ENCODE assay signal across 24 mouse cellular contexts in genomic region chr3:84136509-84136908, GRCm38 (mm10). TPM values are rescaled to one million over a fixed set of nuclear protein-coding genes. Genes with fewer than 3 reads are reported as not detected.
DNase-seq lines count a peak whose midpoint lies in the region; ATAC-seq and TF ChIP-seq lines count a peak whose summit lies in the region.
"Had no signal": no experiment of that assay in that cellular context is flagged by ENCODE, and none has a peak within 500 bp of the region (broad histone marks: within the 10 kb centered on the region; RNA-seq: fewer than 3 reads in every experiment).

No protein-coding gene starts in this region.

- no peak overlapping the region for H3K4me2 ChIP-seq in liver, embryonic 14.5 days (ENCODE audit: low read depth)
- H3K4me2 ChIP-seq: embryonic facial prominence, embryonic 12.5 days; forebrain, embryonic 12.5 days; hindbrain, embryonic 12.5 days had no signal

- peak; percentile 14 for DNase-seq in heart, embryonic 10.5 days (ENCODE audit: low spot score)
- no peak for DNase-seq in heart, adult 9 months (ENCODE audit: low spot score in 2 of 2)
- DNase-seq in limb, embryonic 10.5 days (ENCODE audit: low spot score): peak; percentile 23
- DNase-seq in liver, embryonic 14.5 days (ENCODE audit: low read depth in 3 of 3, low spot score in 3 of 3): peak in 2 of 3 experiments; percentile 12 to 24
- DNase-seq in left cerebral cortex, postnatal 10 days (ENCODE audit: extremely low spot score in 1 of 2, low spot score in 2 of 2): no peak
- DNase-seq in embryo, embryonic 11 days: no peak
- DNase-seq in kidney, adult 18-20 months: no peak
- DNase-seq: adrenal gland, postnatal 14 days; B cell, adult 2 months; cerebellum, adult 11 months; cerebellum, adult 8-10 months; cerebellum, postnatal 14 days; gastrocnemius, postnatal 14 days; heart, postnatal 10 days; heart, postnatal 4 days had no signal

- no peak for TF ChIP-seq CTCF in liver, embryonic 14.5 days (IDR thresholded peaks at IDR 0.05; ENCODE audit: low read depth)

- H3K36me3 ChIP-seq in heart, embryonic 10.5 days: no peaks in the 10 kb centered on the region
- no peaks in the 10 kb centered on the region for H3K36me3 ChIP-seq in limb, embryonic 10.5 days
- H3K36me3 ChIP-seq in liver, embryonic 14.5 days (replicated peaks; ENCODE audit: control insufficient read depth, insufficient read depth, low read depth): no peaks in the 10 kb centered on the region
- H3K36me3 ChIP-seq: embryonic facial prominence, embryonic 12.5 days; forebrain, embryonic 12.5 days; hindbrain, embryonic 12.5 days had no signal

- intact Hi-C loops in left cerebral cortex, postnatal 10 days (cut with DNase I): no loop called here

- no peak; the same call in 1 of the 2 replicates for TF ChIP-seq EP300 in liver, embryonic 14.5 days (IDR thresholded peaks at IDR 0.05; ENCODE audit: low read depth)

- H3K4me3 ChIP-seq in heart, embryonic 10.5 days: no peak overlapping the region
- H3K4me3 ChIP-seq in limb, embryonic 10.5 days: no peak overlapping the region
- H3K4me3 ChIP-seq in liver, embryonic 14.5 days (ENCODE audit: insufficient read depth in 1 of 2, low read depth in 2 of 2, low read length in 2 of 2): no peak overlapping the region
- H3K4me3 ChIP-seq: embryonic facial prominence, embryonic 12.5 days; forebrain, embryonic 12.5 days; hindbrain, embryonic 12.5 days had no signal

- H3K9me3 ChIP-seq in heart, embryonic 10.5 days: no peaks in the 10 kb centered on the region
- H3K9me3 ChIP-seq in limb, embryonic 10.5 days (replicated peaks): no peaks in the 10 kb centered on the region
- H3K9me3 ChIP-seq in liver, embryonic 14.5 days (ENCODE audit: control insufficient read depth, low read length): no peaks in the 10 kb centered on the region
- H3K9me3 ChIP-seq: embryonic facial prominence, embryonic 12.5 days; forebrain, embryonic 12.5 days; hindbrain, embryonic 12.5 days had no signal

- H3K9ac ChIP-seq in liver, embryonic 14.5 days (replicated peaks): no peak overlapping the region
- H3K9ac ChIP-seq: embryonic facial prominence, embryonic 12.5 days; forebrain, embryonic 12.5 days; hindbrain, embryonic 12.5 days had no signal

- ATAC-seq in liver, embryonic 14.5 days (ENCODE audit: insufficient read depth): peak; percentile 53
- peak; percentile 40; the same call in 1 of the 2 replicates for ATAC-seq in megakaryocyte progenitor cell, adult 5-6 weeks (replicated peaks; ENCODE audit: poor library complexity)
- ATAC-seq: CD4-positive, CD25-positive, alpha-beta regulatory T cell, adult 4 months; forebrain, embryonic 16.5 days; hindbrain, embryonic 16.5 days had no signal

- 75% methylated on average over 7 of the region's 7 CpGs for WGBS in heart, embryonic 10.5 days
- WGBS in limb, embryonic 10.5 days: 84% methylated on average over 7 of the region's 7 CpGs
- 38% methylated on average over 7 of the region's 7 CpGs for WGBS in liver, embryonic 14.5 days (ENCODE audit: insufficient replicate concordance)

- H3K4me1 ChIP-seq in heart, embryonic 10.5 days: peaks cover 6% of the 10 kb centered on the region; the same call in 1 of the 2 replicates
- peaks cover 80% of the 10 kb centered on the region for H3K4me1 ChIP-seq in limb, embryonic 10.5 days
- H3K4me1 ChIP-seq in liver, embryonic 14.5 days (replicated peaks; ENCODE audit: control insufficient read depth in 2 of 2, insufficient read depth in 2 of 2, low read length in 1 of 2): peaks cover 9 to 16% of the 10 kb centered on the region in 2 experiments
- H3K4me1 ChIP-seq: forebrain, embryonic 12.5 days; hindbrain, embryonic 12.5 days had no signal

- no peak overlapping the region for H3K27ac ChIP-seq in heart, embryonic 10.5 days
- peak overlapping the region; percentile 67; the same call in 1 of the 2 replicates for H3K27ac ChIP-seq in limb, embryonic 10.5 days
- no peak overlapping the region for H3K27ac ChIP-seq in liver, embryonic 14.5 days
- H3K27ac ChIP-seq: embryonic facial prominence, embryonic 12.5 days; forebrain, embryonic 12.5 days; hindbrain, embryonic 12.5 days had no signal

- H3K27me3 ChIP-seq in heart, embryonic 10.5 days (ENCODE audit: insufficient read depth, poor library complexity, severe bottlenecking): no peaks in the 10 kb centered on the region
- no peaks in the 10 kb centered on the region for H3K27me3 ChIP-seq in limb, embryonic 10.5 days (ENCODE audit: low read depth, poor library complexity, severe bottlenecking)
- H3K27me3 ChIP-seq in liver, embryonic 14.5 days (ENCODE audit: control insufficient read depth, insufficient read depth, low read length): no peaks in the 10 kb centered on the region
- H3K27me3 ChIP-seq: embryonic facial prominence, embryonic 12.5 days; forebrain, embryonic 12.5 days; hindbrain, embryonic 12.5 days had no signal

RNA-seq across cellular contexts. Expression of gene Mnd1, which starts 19.1 kb away (rescaled TPM):
- polyA plus RNA-seq in heart, embryonic 10.5 days (2016; fragmentation: Nextera tagmentation; extraction: Ambion mirVana): 10.0 and 14.0 TPM in 2 replicates
- polyA plus RNA-seq in limb, embryonic 10.5 days (2016; fragmentation: Nextera tagmentation; extraction: Ambion mirVana): 17.4 and 21.0 TPM in 2 replicates
- polyA plus RNA-seq in liver, embryonic 14.5 days (2012; rRNA removed): 2.1 and 6.2 TPM in 2 replicates
- polyA plus RNA-seq in liver, embryonic 14.5 days (2014; fragmentation: Nextera tagmentation; extraction: Ambion mirVana): 6.2 and 8.5 TPM in 2 replicates
- total RNA-seq in megakaryocyte progenitor cell, adult 5-6 weeks (2015): 34.4 and 37.2 TPM in 2 replicates
- 38.1 and 43.0 TPM in 2 replicates for total RNA-seq in megakaryocyte progenitor cell, adult 5-6 weeks (2017)
- total RNA-seq in left cerebral cortex, postnatal 10 days (2021): 1 to 10 TPM; 1.9 to 3.4 TPM

RNA-seq across cellular contexts. Expression of gene Gm6525, which starts 37.4 kb away (rescaled TPM):
- 0.14 and 0.25 TPM in 2 replicates for polyA plus RNA-seq in heart, embryonic 10.5 days (2016; fragmentation: Nextera tagmentation; extraction: Ambion mirVana)
- polyA plus RNA-seq in limb, embryonic 10.5 days (2016; fragmentation: Nextera tagmentation; extraction: Ambion mirVana): 0.58 and 0.60 TPM in 2 replicates
- polyA plus RNA-seq in liver, embryonic 14.5 days (2012; rRNA removed): 0.17 TPM in 1 of 2 replicates, not detected in the other
- 0.37 TPM in 1 of 2 replicates, not detected in the other for polyA plus RNA-seq in liver, embryonic 14.5 days (2014; fragmentation: Nextera tagmentation; extraction: Ambion mirVana)
- total RNA-seq in megakaryocyte progenitor cell, adult 5-6 weeks (2015): 0.27 TPM in 1 of 2 replicates, not detected in the other
- total RNA-seq in megakaryocyte progenitor cell, adult 5-6 weeks (2017): 0.54 and 1.1 TPM in 2 replicates
- total RNA-seq in left cerebral cortex, postnatal 10 days (2021): not detected
- total RNA-seq: common myeloid progenitor, adult 5-6 weeks; gastrocnemius, postnatal 14 days; heart, adult 8-10 months; heart, postnatal 4 days had no signal

Comparison
In these comparisons a context has a peak if more than half of its experiments do, and no peak if none do; other contexts are left out.
1. DNase-seq: peak in heart, embryonic 10.5 days (single experiment), limb, embryonic 10.5 days (single experiment) and liver, embryonic 14.5 days (2 of 3); none in heart, adult 9 months (0 of 2), left cerebral cortex, postnatal 10 days (0 of 2), embryo, embryonic 11 days (single experiment) and kidney, adult 18-20 months (single experiment).